Mouse (Mus musculus): ENCODE results near the gene Pgs1. TPM values are rescaled to one million over a fixed set of nuclear protein-coding genes. Genes with fewer than 3 reads are reported as not detected.

Gene Pgs1
- polyA plus RNA-seq, 1 experiment from 2014 or later = 26.6 TPM

DNA sequence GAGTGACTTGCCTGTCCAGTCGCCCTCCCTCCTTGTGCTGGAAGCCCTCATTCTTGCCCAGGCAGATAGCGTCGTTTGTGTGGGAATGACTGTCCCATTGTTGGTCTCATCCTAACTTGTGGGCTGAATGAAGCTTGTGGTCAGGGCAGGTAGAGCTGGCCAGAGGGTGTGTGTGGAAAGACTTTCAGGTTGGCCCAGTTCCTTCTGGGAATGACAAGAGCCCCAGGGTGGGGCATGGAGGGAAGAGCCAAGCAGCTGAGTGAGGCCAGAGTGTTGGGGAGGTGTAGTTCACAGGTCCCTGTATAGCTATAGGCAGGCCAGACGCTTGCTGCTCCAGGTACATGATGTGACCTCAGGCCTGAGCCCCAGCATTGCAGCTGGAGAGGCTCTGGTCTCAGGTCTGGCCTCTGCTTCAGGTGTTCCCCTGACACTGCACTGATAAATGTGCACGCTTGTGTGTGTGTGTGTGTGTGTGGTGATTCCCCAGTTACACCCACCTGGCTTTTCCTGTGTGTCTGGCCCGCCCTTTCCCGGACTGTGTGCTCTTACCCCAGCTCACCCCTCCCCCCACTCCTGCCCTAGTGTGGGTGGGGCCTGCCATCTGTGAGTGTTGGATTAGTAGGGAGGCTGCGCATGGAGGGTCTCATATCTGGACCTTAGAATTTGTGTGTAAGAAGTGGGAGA, 21.5 kb downstream of the Pgs1 start:
- H3K36me3 ChIP-seq = peaks cover 47% of the 10 kb centered on the region
- no peaks in the 10 kb centered on the region for H3K9me3 ChIP-seq
- H3K4me3 ChIP-seq = no peak overlapping the region
- 52% methylated on average over 8 of the region's 8 CpGs for WGBS
- H3K27me3 ChIP-seq (replicated peaks) = no peaks in the 10 kb centered on the region
- no peak for ATAC-seq (ENCODE audit: extremely low read depth, insufficient number of reproducible peaks, low FRiP score, low TSS enrichment)
- peak overlapping the region; percentile 1; the same call in 1 of the 2 replicates for H3K4me2 ChIP-seq
- H3K27ac ChIP-seq (replicated peaks) = peak overlapping the region; percentile 61
- H3K9ac ChIP-seq = peak overlapping the region; percentile 2
- peaks cover 59% of the 10 kb centered on the region for H3K4me1 ChIP-seq

DNA sequence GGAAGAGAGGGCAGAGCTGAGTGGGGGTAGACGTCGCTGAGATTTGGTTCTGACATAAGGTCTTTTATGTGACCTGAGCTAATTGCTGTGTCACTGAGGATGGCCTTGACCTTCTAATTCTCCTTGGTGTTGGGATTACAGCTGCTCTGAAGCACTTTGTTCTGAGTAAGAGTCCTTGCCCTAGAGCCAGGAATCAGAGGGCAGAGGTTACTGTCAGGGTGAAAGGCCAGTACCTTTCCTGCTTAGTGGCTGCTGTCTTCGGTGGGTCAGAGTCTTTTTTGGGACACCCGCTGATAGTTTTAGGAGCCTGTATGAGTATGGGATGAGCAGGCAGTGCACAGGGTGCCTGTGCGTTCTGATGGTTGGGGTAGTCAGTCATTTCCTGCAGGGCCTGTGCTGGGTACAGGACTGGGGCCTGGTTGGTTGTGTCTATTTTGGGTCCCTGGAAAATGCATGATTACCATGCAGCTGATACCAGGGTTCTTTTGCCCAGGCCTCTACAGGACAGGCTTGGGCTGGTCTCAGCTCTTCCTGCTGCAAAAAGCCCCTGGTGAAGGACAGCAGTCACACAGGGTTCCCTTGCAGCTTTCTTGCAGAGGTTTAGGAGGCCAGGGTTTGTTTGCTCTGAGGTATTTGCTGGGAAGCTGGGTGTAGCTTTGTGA, 22.2 kb downstream of the Pgs1 start:
- Histone ChIP-seq H3K36me3 (peaks cover 40% of the 10 kb centered on the region), H3K4me3 (no peak overlapping the region), H3K9ac (peak overlapping the region; percentile 2), H3K4me1 (peaks cover 55% of the 10 kb centered on the region), H3K4me2 (peak overlapping the region; percentile 1; the same call in 1 of the 2 replicates), H3K27ac (replicated peaks) (peak overlapping the region; percentile 61), H3K9me3 (no peaks in the 10 kb centered on the region), H3K27me3 (replicated peaks) (no peaks in the 10 kb centered on the region)
- 49% methylated on average over 5 of the region's 5 CpGs for WGBS
- no peak for ATAC-seq (ENCODE audit: extremely low read depth, insufficient number of reproducible peaks, low FRiP score, low TSS enrichment)

DNA sequence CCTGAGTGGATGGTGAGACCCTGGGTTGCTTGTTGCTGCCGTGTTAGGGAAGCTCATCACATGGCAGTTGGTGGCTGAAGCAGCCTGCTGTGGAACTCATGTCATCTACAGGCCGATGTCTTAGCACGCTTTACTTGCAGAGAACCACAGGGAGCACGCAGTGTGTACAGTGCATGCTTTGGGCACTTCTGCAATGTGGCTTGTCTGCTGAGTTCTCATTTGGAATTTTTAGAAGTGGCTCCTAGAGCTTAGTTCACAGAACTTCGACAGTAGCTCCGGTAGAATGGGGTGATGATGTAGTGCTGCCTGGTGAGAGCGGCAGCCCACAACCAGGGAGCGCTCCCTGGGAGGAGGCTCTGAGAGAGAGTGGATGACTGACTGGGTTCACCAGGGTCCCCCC, 22.8 kb downstream of the Pgs1 start:
- peaks cover 49% of the 10 kb centered on the region for H3K4me1 ChIP-seq
- H3K4me2 ChIP-seq = peak overlapping the region; percentile 1; the same call in 1 of the 2 replicates
- H3K9me3 ChIP-seq = no peaks in the 10 kb centered on the region
- no peak overlapping the region for H3K4me3 ChIP-seq
- peaks cover 35% of the 10 kb centered on the region for H3K36me3 ChIP-seq
- ATAC-seq (ENCODE audit: extremely low read depth, insufficient number of reproducible peaks, low FRiP score, low TSS enrichment) = no peak
- no peaks in the 10 kb centered on the region for H3K27me3 ChIP-seq (replicated peaks)
- H3K27ac ChIP-seq (replicated peaks) = peak overlapping the region; percentile 61
- peak overlapping the region; percentile 2 for H3K9ac ChIP-seq
- WGBS = 66% methylated on average over 8 of the region's 8 CpGs

DNA sequence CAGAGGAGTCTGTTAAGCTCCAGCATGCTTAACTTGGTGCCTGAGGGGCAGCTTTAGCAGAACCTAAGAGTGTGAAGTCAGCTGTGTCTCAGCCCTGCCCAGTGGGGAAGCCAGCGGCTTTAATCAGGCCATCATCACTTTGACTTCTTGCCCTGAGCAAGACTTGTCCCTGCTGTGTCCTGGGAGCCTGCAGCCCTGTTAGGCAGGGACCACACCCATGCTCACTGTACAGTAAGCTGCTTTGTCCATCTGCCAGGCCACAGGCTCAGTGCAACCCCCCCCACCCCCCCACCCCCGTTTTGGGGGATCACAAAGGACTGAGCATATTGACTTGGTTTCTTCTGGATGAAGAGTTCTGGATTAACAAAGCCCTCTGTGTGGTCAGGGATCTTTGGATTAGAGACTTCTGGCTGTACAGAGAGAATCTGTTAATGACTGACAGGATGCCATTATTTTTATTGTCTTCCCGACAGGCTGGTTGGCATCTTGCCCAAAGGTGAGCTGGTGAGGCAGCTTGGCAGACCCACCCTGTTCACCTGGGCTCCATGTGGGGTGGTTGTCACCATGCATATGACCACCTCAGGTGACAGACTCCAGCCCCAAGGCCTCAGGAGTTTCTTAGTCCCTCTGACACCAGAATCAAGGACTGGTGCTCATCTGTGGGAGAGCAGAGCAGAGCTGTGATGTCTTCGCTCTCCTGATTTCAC, 23.9 kb downstream of the Pgs1 start:
- peaks cover 50% of the 10 kb centered on the region for H3K4me1 ChIP-seq
- WGBS = 66% methylated on average over 4 of the region's 4 CpGs
- peaks cover 31% of the 10 kb centered on the region for H3K36me3 ChIP-seq
- H3K4me3 ChIP-seq = no peak overlapping the region
- no peak for ATAC-seq (ENCODE audit: extremely low read depth, insufficient number of reproducible peaks, low FRiP score, low TSS enrichment)
- H3K27ac ChIP-seq (replicated peaks) = no peak overlapping the region
- no peaks in the 10 kb centered on the region for H3K9me3 ChIP-seq
- H3K9ac ChIP-seq = peak overlapping the region; percentile 2
- no peak overlapping the region for H3K4me2 ChIP-seq
- no peaks in the 10 kb centered on the region for H3K27me3 ChIP-seq (replicated peaks)

DNA sequence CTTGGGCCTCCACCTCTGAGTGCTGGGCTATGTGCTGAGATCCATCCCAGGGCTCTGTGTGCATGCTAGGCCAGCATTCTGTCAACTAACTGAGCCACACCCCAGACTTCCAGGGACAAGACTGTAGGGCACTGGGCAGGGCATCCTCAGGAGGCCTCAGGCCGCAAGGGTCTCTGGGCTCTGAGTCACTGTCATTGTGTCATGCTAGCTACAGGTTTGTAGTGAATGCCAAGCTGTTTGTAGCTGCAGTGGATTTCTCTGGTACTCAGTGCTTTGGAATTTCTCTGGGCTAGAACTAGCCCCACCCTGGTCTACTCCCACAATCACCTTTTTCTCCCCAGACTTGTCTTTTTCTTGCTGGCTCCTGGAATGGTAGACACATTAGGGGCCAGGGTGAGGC, 26.5 kb downstream of the Pgs1 start:
- Histone ChIP-seq H3K9me3 (no peaks in the 10 kb centered on the region), H3K4me3 (no peak overlapping the region), H3K27me3 (replicated peaks) (no peaks in the 10 kb centered on the region), H3K4me1 (peaks cover 54% of the 10 kb centered on the region), H3K27ac (replicated peaks) (no peak overlapping the region), H3K36me3 (peaks cover 27% of the 10 kb centered on the region), H3K9ac (no peak overlapping the region), H3K4me2 (no peak overlapping the region)
- no peak for ATAC-seq (ENCODE audit: extremely low read depth, insufficient number of reproducible peaks, low FRiP score, low TSS enrichment)
- WGBS = 85% methylated on average over 1 of the region's 1 CpGs

DNA sequence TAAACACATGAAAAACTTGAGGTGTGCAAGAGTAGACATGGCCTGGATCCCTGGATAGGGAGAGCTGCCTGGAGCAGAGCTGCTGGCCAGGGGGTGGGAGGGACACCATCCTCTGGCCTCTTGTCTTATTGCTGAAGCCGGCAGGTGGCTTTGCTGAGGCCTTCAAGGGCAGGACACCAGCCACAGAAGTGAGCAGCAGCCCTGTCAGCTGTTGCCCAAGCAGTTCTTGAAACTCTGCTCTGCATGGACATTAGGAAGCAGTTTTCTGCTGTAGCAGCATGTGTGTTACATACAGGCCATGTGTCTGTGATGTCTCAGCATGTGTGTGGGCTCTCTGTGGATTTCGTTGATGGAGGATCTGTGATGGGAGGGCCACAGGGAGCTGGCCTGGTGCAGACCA, 27.2 kb downstream of the Pgs1 start:
- Histone ChIP-seq H3K4me3 (no peak overlapping the region), H3K27me3 (replicated peaks) (no peaks in the 10 kb centered on the region), H3K9ac (no peak overlapping the region), H3K27ac (replicated peaks) (no peak overlapping the region), H3K36me3 (peaks cover 35% of the 10 kb centered on the region), H3K4me2 (no peak overlapping the region), H3K4me1 (peaks cover 47% of the 10 kb centered on the region), H3K9me3 (no peaks in the 10 kb centered on the region)
- no peak for ATAC-seq (ENCODE audit: extremely low read depth, insufficient number of reproducible peaks, low FRiP score, low TSS enrichment)
- WGBS = 73% methylated on average over 2 of the region's 2 CpGs

DNA sequence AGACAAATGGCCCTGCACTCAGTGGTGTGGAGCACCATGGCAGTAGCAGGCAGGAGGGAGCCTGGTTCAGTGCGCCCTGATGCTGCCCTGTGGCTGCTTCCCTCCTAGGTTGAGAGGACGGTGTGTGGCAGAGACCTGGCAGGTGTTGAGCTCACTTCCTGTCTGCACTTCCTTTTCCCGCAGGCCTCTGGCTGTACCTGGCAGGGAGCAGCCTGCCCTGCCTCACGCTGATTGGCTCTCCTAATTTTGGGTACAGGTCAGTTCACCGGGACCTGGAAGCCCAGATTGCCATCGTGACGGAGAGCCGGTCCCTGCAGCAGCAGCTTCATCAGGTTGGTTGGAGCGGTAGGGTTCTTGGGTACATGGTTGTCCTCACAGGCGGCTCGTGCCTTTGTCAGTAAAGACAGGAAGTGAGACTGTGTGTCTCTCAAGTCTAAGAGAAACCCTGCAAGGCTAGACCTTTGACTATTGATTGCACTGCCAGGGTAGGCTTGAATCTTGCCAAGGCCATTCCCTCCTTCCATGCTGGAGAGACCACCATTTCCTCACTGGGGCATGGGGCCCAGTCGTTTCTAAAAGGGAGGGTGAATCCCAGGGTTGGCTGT, 28.4 kb downstream of the Pgs1 start:
- Histone ChIP-seq H3K4me1 (peaks cover 41% of the 10 kb centered on the region), H3K4me2 (no peak overlapping the region), H3K4me3 (no peak overlapping the region), H3K9ac (no peak overlapping the region), H3K9me3 (no peaks in the 10 kb centered on the region), H3K27ac (replicated peaks) (no peak overlapping the region), H3K27me3 (replicated peaks) (no peaks in the 10 kb centered on the region), H3K36me3 (peaks cover 40% of the 10 kb centered on the region)
- ATAC-seq (ENCODE audit: extremely low read depth, insufficient number of reproducible peaks, low FRiP score, low TSS enrichment) = no peak
- 74% methylated on average over 12 of the region's 12 CpGs for WGBS

DNA sequence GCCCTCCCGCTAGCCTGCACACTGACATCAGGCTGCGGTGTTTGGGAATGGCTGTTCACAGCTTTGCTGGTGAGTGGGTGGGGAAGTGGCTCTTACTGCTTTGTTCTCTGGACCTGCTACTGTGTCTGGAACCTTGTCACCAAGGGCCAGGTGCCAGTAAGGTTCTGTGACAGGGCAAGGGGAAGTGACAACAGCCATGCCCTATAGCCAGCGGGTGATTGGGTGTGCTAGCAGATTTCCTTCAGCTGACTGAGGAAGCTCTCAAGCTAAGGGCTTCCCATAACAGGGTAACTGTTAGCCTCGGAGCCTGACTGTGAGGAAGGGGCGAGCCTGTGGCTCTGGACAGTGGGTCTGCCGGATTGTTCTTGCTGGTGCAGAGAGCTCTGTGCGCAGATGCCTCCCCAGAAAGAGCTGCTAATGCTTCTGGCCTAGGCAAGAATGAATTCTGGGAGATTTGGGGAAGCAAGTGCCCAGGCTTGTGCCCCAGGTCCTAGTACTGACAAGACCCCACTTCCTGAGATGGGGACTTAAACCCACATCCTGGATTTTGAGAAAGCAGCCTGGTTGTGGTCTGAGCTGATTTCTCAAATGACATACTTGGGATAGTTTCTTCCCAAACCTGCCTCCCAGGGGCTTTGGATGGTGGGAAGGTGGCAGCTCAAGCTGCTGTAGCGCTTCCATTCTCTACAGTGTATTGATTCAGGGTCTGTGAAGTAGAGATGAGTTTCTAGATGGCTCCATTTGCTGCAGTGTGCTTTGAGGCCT, 29.5 kb downstream of the Pgs1 start:
- 66% methylated on average over 8 of the region's 8 CpGs for WGBS
- ATAC-seq (ENCODE audit: extremely low read depth, insufficient number of reproducible peaks, low FRiP score, low TSS enrichment) = no peak
- H3K4me1 ChIP-seq = peaks cover 32% of the 10 kb centered on the region

DNA sequence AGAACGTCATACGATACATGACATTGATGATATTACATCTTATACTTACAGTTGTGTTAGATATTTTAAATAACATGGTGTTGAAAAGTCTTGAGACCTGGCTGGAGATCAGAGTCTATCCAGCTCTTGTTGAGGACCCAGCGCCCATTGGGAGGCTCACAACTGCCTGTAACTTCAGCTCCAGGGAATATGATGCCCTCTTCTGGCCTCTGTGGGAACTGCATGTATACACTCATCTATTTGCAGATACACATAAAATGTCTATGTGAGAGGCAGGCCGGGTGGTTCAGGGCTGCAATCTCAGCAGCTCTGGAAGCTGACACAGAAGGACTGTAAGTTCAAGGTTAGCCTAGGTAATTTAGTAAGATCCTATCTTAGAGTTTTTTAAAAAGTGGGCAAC, 32.2 kb downstream of the Pgs1 start:
- WGBS = 95% methylated on average over 4 of the region's 4 CpGs
- no peak overlapping the region for H3K27ac ChIP-seq (replicated peaks)
- no peak for ATAC-seq (ENCODE audit: extremely low read depth, insufficient number of reproducible peaks, low FRiP score, low TSS enrichment)
- H3K4me3 ChIP-seq = no peak overlapping the region
- peaks cover 26% of the 10 kb centered on the region for H3K4me1 ChIP-seq
- no peaks in the 10 kb centered on the region for H3K9me3 ChIP-seq
- H3K36me3 ChIP-seq = peaks cover 58% of the 10 kb centered on the region
- no peaks in the 10 kb centered on the region for H3K27me3 ChIP-seq (replicated peaks)
- no peak overlapping the region for H3K9ac ChIP-seq
- no peak overlapping the region for H3K4me2 ChIP-seq

More for the DNA sequence above, 29.5 kb downstream of the Pgs1 start:
- Histone ChIP-seq H3K4me2 (no peak overlapping the region), H3K4me3 (no peak overlapping the region), H3K9ac (peak overlapping the region; percentile 28; the same call in 1 of the 2 replicates), H3K27ac (replicated peaks) (no peak overlapping the region; the same call in 1 of the 2 replicates), H3K9me3 (no peaks in the 10 kb centered on the region), H3K27me3 (replicated peaks) (no peaks in the 10 kb centered on the region), H3K36me3 (peaks cover 49% of the 10 kb centered on the region)

DNA sequence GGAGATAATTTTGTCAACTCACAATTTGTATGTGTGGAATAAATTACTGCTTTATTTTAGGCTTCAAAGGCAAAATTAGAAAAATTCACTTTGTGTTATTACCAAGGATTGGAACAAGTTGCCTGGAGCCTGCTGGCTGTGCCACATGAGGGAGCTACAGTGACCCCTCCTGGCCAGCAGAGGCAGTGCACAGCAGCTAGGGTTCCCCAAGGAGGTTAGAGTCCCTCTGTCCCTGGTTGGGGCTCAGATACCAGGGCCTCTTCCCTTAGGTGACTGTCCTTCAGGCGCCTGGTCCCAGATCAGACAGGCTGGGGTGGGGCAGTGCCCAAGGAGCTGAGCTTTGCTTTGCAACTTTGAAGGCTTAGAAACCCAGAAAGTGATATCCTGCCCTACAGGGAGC, 35.7 kb downstream of the Pgs1 start:
- H3K27ac ChIP-seq (replicated peaks) = no peak overlapping the region
- WGBS = 39% methylated on average over 1 of the region's 1 CpGs
- peaks cover 6% of the 10 kb centered on the region; the same call in 1 of the 2 replicates for H3K4me1 ChIP-seq
- no peak overlapping the region for H3K9ac ChIP-seq
- ATAC-seq (ENCODE audit: extremely low read depth, insufficient number of reproducible peaks, low FRiP score, low TSS enrichment) = no peak
- H3K36me3 ChIP-seq = peaks cover 71% of the 10 kb centered on the region
- H3K9me3 ChIP-seq = no peaks in the 10 kb centered on the region
- H3K27me3 ChIP-seq (replicated peaks) = no peaks in the 10 kb centered on the region
- H3K4me2 ChIP-seq = no peak overlapping the region
- no peak overlapping the region for H3K4me3 ChIP-seq
